Mouse (Mus musculus): ENCODE measurements around the gene Sgsm3. TPM values are rescaled to one million over a fixed set of nuclear protein-coding genes. Genes with fewer than 3 reads are reported as not detected.

The Sgsm3 gene
- 3.6 TPM for polyA plus RNA-seq (2015; fragmentation: Illumina TruSeq; extraction: RNeasy Lipid Tissue Mini Kit (QIAGEN cat#74804); ENCODE audit: insufficient read depth, low replicate concordance)

GRCm38 (mm10) chr15:80977620-80978334 lies at the start of gene Sgsm3:
Gene Sgsm3, plus strand, starts transcription at chr15:80977765.

DNA sequence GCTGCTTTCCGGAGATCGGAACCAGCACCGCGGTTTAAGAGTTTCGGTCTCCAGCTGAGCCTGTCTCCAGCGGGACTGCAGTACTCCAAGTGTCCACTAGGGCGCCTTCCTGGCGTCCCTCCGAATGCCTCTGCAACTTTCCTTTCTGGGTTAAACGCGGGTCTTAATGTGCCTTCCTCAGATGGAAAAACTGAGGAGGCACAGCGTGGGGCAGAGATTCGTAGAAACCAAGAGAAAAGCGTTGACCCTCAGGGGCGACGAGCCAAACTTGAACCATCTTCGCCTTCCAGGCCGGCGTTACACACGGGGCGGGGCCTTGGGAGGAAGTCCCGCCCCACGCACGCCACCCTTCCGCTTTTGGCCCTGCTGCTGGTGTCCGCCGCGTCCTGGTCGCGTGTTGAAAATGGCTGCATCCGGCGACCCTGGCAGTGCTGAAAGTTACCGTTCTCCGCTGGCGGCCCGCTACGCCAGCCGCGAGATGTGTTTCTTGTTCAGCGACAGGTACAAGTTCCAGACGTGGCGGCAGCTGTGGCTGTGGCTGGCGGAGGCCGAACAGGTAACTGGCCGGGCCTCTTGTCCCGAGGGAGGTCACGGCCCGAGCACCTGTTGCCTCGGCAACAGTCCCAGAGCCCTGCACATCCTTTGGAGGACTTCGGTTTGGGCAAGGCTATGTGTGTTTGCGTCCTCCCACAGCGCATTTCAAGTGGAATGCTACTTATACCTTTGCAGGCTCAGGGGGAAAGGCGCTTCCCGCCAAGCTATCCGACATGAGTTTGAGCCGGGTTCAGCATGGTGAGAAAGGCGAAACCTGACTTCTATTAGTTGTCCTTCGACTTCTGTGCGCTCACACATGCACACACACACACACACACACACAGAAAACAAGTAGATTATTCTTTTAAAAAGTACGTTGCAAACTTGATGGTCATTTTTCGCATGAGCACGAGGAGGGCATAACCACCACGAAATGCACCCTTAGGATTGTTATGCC lies 29.1 kb upstream of the Sgsm3 start, which contains the start of gene Adsl:
Adsl (plus strand) TSS at position 346 of the 991 bp plus-strand sequence.

Other genes starting within 250 kb of the Sgsm3 start
- gene Adsl, start 29.3 kb upstream of the Sgsm3 start, polyA plus RNA-seq (2015; fragmentation: Illumina TruSeq; extraction: RNeasy Lipid Tissue Mini Kit (QIAGEN cat#74804); ENCODE audit: insufficient read depth, low replicate concordance): 28.1 TPM
- gene Mrtfa, start 213.0 kb downstream of the Sgsm3 start, polyA plus RNA-seq (2015; fragmentation: Illumina TruSeq; extraction: RNeasy Lipid Tissue Mini Kit (QIAGEN cat#74804); ENCODE audit: insufficient read depth, low replicate concordance): 28.4 TPM

Measured in spleen, adult 10 weeks (tissue).